Mouse (Mus musculus): Measurements from ENCODE around the gene Mmp21. TPM values are rescaled to one million over a fixed set of nuclear protein-coding genes. Genes with fewer than 3 reads are reported as not detected.
A peak's percentile ranks its signal among the peaks of the same experiment; 100 is the strongest.
"Not testable (repeated sequence)": the region's sequence is repeated elsewhere in the genome, so short reads cannot be mapped to it uniquely, and the experiment has no call there.

The Mmp21 gene
- not detected for total RNA-seq (2021)
- long read RNA-seq, experiment 1: 0 reads
- long read RNA-seq, experiment 2: 0 reads

- intact Hi-C loops (cut with DNase I): no loop called here
- DNase-seq: no peak
Measured at GRCm38 (mm10) chr7:133679961-133680360, at the start of gene Mmp21. Mmp21 (minus strand) TSS chr7:133680061.

GRCm38 (mm10) chr7:133729351-133729750 is 49.5 kb upstream of the Mmp21 start:
- intact Hi-C loops (cut with DNase I): no loop called here
- no peak for DNase-seq

- intact Hi-C loops (cut with DNase I): no loop called here
Measured at GRCm38 (mm10) chr7:133727027-133727426, 47.2 kb upstream of the Mmp21 start.

DNA sequence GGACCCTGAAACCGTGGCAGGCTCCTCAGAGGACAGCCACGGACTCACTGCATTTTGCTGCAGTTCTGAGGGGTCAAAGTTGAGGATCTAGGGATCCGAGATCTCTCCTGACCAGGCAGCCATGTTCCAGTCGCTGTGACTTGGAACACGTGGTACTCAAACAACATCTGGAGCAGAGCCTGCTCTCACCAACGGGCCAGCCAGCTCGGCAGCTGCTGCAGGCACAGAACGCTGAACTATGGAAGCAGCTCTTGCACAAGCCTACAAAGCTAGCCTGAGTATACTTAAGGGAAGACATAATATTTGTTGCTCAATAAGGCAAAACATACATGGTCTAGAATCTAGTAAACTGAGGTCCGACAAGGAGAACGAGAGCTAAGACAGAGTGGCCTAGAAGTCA is 45.7 kb upstream of the Mmp21 start:
- intact Hi-C loops (cut with DNase I): no loop called here
- DNase-seq: peak; percentile 29 to 55

More at GRCm38 (mm10) chr7:133727027-133727426, 47.2 kb upstream of the Mmp21 start:
- no peak for DNase-seq

DNA sequence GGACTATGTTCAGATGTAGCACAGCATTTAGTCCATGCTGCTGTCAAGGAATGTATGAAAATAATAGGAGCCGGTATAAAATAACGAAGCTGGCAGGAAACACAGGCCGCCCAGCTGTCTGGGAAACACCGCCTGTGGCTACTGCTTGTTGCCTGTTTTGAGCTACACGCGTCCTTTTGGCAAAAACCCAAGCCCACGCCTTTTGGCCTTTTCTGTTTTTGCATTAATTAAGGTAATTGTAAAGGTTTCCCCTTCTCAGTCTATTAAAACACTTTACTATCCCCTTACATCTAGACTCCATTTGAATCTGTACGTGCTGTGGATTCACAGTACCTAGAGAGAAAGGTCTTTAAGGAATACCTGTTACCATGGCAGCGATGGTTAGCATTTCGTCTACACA is 45.0 kb upstream of the Mmp21 start:
- DNase-seq: no peak
- intact Hi-C loops (cut with DNase I): no loop called here

GRCm38 (mm10) chr7:133720616-133721015 is 40.8 kb upstream of the Mmp21 start:
- intact Hi-C loops (cut with DNase I): no loop called here
- DNase-seq: no peak

- DNase-seq: no peak
- intact Hi-C loops (cut with DNase I): no loop called here
Measured at GRCm38 (mm10) chr7:133718580-133718979, 38.7 kb upstream of the Mmp21 start.

GRCm38 (mm10) chr7:133715387-133715786 is 35.5 kb upstream of the Mmp21 start:
- no peak for DNase-seq
- intact Hi-C loops (cut with DNase I): no loop called here

DNA sequence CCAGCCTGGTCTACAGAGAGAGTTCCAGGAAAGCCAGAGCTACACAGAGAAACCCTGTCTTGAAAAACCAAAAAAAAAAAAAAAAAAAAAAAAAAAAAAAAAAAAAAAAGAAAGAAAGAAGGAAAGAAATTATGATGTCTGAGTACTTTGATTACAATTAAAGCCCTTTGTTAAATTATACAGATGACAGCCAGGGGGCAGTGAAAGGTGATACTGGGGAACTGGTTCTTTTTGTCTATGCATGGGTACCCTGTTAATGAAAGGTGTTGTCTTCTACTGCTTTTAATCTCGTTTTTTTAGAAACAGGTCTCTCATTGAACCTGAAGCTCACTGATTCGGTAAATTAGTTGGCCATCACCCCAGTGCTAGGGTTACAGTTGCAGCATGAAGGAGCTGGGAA is 27.4 kb upstream of the Mmp21 start:
- peak in 1 of 2 experiments; percentile 30 for DNase-seq
- intact Hi-C loops (cut with DNase I): no loop called here

DNA sequence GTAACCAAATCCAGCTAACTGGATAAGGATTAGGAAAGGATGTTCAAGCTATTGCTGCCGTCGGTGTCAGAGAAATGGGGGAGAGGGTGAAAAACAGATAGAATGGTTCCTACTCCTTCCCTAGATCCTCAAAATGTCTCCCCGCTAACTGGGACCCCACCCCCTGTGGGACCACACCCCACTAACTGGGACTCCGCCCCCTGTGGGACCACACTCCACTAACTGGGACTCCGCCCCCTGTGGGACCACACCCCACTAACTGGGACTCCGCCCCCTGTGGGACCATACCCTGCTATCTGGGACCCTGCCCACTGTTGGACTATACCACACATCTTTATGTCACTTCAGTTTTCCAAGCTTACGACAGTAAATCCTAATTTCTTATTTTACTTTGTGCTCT is 24.0 kb upstream of the Mmp21 start:
- intact Hi-C loops (cut with DNase I): no loop called here
- no peak for DNase-seq

- DNase-seq: no peak
- intact Hi-C loops (cut with DNase I): no loop called here
Measured at GRCm38 (mm10) chr7:133702333-133702732, 22.5 kb upstream of the Mmp21 start.

GRCm38 (mm10) chr7:133701366-133701765 is 21.5 kb upstream of the Mmp21 start:
- no peak for DNase-seq

GRCm38 (mm10) chr7:133699885-133700284 is 20.0 kb upstream of the Mmp21 start:
- intact Hi-C loops (cut with DNase I): no loop called here
- DNase-seq: no peak

More at GRCm38 (mm10) chr7:133701366-133701765, 21.5 kb upstream of the Mmp21 start:
- intact Hi-C loops (cut with DNase I): no loop called here

DNA sequence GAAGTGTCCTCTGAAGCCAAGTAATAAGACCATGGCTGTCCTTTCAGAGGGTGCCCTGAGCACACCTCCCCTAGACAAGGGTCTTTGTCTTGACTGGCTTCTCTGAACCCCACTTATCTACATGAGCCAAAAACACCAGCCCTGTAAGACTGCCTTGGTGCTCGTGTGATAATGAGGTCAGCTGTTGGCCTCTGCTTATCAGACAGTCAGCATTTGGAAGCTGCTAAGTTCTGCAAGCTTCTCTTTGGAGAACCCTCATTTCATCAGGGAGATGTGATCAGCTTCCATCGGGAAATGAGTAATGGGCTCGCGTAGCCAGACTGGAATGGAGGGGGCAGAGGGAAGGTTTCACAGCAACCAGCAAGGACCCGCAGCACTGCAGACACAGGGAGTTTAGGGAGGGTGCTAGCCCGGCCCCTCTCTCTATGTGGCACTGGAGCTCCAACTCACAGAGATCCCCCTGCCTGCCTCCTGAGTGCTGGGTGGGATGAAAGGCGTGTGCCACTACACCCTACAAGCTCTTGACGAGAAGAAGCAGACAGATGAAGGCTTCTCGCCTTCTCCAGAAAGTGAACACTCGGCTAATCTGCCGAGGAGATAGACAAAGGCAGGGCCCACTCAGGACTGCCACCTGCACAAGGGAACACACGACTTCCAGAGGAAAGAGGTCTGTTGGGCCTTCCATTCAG is 18.3 kb upstream of the Mmp21 start:
- DNase-seq: no peak
- intact Hi-C loops (cut with DNase I): no loop called here

DNA sequence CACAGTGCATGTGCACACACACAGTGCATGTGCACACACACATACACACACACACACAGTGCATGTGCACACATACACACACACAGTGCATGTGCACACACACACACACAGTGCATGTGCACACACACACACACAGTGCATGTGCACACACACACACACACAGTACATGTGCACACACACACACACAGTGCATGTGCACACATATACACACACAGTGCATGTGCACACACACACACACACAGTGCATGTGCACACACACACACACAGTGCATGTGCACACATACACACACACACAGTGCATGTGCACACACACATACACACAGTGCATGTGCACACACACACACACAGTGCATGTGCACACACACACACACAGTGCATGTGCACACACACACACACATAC is 5.8 kb upstream of the Mmp21 start:
- intact Hi-C loops (cut with DNase I): not testable (repeated sequence)

DNA sequence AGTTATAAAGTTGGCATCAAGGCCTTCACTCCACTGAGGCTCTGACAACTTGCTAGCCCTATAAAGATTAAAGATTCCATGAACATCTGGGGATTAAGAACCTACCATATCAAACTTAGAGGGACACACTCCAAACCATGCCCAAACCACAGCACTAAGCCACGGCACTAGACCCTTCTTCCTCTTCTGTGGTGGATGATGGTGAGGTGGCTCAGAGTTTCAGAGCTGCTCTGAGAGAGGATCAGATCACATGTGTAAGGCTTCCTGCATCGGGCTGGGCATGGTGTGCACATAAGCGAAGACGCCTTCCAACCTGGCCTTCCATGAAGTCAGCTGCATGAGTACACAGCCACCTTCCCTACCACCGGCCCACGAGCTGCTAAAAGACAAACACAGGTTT is 4.8 kb upstream of the Mmp21 start:
- intact Hi-C loops (cut with DNase I): no loop called here
- no peak for DNase-seq

More for the DNA sequence above, 5.8 kb upstream of the Mmp21 start:
- DNase-seq: not testable (repeated sequence)

DNA sequence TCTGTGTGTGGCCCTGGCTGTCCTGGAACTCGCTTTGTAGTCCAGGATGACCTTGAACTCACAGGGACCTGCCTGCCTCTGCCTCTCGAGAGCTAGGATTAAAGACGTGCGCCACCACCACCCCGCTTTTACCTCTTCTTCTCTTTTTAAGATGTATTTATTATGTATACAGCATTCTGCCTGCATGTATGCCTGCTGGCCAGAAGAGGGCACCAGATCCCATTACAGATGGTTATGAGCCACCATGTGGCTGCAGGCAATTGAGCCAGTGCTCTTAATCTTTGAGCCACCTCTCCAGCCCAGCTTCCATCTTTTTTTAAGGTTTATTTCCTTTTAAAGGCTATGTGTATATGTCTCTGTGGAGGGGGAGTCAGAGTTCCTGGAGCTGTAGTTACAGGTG is 4.2 kb upstream of the Mmp21 start:
- intact Hi-C loops (cut with DNase I): no loop called here
- DNase-seq: no peak

DNA sequence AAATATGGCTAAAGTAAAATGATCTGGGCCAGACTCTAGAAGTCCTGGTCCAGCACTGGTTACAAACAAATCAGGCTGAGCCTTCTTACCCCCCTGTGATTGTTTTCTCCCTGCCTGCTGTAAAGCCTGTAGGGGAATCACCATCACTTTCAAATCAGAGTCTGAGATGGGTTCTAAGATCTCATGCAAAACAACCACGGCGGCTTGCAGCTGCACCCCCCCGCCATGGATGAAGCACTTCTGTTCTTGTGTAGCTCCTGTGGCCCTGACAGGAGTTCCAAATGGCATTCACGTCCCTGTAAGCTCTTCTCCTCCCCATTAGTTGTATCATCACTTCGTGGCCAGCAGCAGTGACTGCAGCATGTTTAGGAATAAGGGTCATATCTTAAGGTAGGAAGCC is 3.8 kb upstream of the Mmp21 start:
- intact Hi-C loops (cut with DNase I): no loop called here

DNA sequence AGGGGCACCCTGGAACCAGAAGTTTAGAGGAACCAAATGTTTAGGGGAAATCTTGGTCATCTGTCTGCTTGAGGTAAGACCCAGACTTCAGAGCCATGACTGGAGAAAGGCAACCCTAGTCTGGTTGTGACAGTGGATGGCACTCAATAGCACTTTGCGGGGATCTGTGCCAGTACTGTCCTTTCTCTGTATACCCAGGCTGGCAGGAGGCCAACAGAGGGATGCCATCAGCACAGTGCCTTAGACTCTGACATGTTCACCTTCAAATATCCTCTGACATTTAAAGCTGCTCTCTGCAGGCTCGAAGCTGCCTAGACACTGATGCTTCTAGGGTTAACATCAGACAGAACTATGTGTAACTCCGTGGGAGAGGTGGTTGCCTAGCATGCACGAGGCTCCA is 422 bp downstream of the Mmp21 start:
- DNase-seq: no peak
- intact Hi-C loops (cut with DNase I): no loop called here

More for the DNA sequence above, 3.8 kb upstream of the Mmp21 start:
- DNase-seq: no peak

GRCm38 (mm10) chr7:133678716-133679115 is 1.1 kb downstream of the Mmp21 start:
- intact Hi-C loops (cut with DNase I): no loop called here
- DNase-seq: no peak

DNA sequence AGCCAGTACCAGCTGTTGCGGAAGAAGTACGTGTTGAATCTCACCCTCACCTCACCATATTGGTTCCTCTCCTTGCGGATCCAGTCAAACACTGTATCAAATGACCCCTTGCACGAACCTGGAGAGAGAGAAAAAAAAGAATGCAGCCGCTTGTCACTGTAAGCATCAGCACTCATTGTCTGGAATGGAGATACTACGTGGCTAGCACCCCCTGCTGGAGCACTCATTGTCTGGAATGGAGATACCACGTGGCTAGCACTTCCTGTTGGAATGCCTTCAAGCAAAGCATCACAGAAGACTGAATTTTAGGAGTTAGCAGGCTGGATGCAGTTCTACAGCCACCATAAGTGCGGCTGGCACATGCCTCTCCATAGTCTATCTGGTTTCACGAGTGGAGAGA is 3.9 kb downstream of the Mmp21 start:
- intact Hi-C loops (cut with DNase I): no loop called here
- DNase-seq: no peak

DNA sequence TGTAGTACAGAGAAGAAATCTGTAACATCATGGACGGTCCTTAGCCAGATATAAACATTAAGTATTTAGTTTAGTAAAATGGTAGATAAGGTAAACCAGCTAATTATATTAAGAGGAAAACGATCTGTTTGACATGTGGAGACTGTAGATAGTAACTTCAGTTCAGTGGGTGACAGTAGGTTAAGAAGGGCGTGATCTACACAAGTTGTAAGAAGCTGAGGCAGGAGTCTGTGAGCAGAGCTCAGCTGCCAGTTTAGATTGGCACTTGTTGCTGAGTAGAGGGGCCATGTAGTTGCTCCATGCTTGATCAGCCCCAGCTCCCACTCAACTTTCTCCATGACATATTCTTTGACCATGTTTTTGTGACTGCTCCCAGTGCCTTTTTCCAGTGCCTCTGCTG is 9.0 kb downstream of the Mmp21 start:
- DNase-seq: no peak
- intact Hi-C loops (cut with DNase I): no loop called here

GRCm38 (mm10) chr7:133669946-133670345 is 9.9 kb downstream of the Mmp21 start:
- no peak for DNase-seq
- intact Hi-C loops (cut with DNase I): no loop called here

Measured in heart, postnatal 14 days (tissue).